Mouse (Mus musculus) cerebellum, adult 11 months (tissue): ENCODE results near the gene Olfr1303.

ENCODE experiments used
- DNase-seq: peaks from one replicate; pipeline ENCODE4 v3.0.0; 2022

Olfr1303 gene

GRCm38 (mm10) chr2:111820240-111820639 lies at the start of gene Olfr1303:
TSS of gene Olfr1303 (minus strand) at chr2:111820340.
- DNase-seq = no peak

GRCm38 (mm10) chr2:111812936-111813335 lies 7.2 kb downstream of the Olfr1303 start:
- no peak for DNase-seq

- DNase-seq = no peak
Observed at GRCm38 (mm10) chr2:111777129-111777528, 43.0 kb downstream of the Olfr1303 start, which contains the start of gene Olfr1302. TSS of gene Olfr1302 (plus strand) at chr2:111777429.
